Mouse (Mus musculus): ENCODE data around the gene Ctnnbip1.

DNA sequence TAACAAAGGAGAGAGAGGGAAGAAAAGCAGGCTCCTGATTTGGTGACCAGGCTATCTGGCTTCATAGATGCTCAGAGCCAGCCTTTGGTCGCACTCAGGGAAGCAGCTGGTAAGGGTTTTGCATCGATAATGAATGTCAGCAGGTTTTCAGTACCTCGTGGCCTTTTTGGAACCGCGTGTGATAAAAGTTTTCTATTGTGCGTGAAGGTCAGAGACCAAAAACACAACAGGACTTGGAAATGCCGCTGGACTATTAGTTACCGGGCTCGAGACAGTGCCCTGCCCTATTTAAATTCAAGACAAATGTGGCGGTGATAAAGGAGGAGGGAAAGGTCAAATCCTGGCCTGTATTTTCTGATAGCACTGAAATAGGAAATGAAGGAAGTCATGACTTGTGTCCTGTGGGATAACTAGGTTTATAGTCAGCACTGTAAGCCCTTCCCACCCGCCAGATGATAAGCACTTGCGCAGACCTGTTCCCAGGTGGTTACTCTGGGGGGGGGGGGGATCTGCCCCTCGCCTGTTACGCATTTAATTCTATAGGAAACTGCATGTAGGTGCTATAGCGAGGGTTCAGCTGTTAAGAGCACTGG lies 88.8 kb downstream of the Ctnnbip1 start:
- TF ChIP-seq TAL1 (IDR thresholded peaks at IDR 0.05; ENCODE audit: low read length) (no peak), GATA1 (IDR thresholded peaks at IDR 0.05; ENCODE audit: low read length) (no peak)
